Mouse (Mus musculus) embryo, embryonic 11 days (tissue): ENCODE measurements around the gene Abcf2.

ENCODE experiments used
- DNase-seq: peaks from one replicate; pipeline ENCODE4 v3.0.0-alpha.2; 2015

The Abcf2 gene

GRCm38 (mm10) chr5:24526190-24526888 lies 50.9 kb downstream of the Abcf2 start:
- peak; percentile 59 for DNase-seq

- DNase-seq = peak; percentile 47
These were observed 51.7 kb downstream of the Abcf2 start for GRCm38 (mm10) chr5:24525360-24526189.

GRCm38 (mm10) chr5:24524522-24524921 lies 52.7 kb downstream of the Abcf2 start:
- DNase-seq = no peak

GRCm38 (mm10) chr5:24523806-24524205 lies 53.5 kb downstream of the Abcf2 start:
- DNase-seq = peak; percentile 32

GRCm38 (mm10) chr5:24521366-24521765 lies 55.9 kb downstream of the Abcf2 start:
- no peak for DNase-seq
